Mouse (Mus musculus): ENCODE measurements around the gene Krtap8-1.

The Krtap8-1 gene

GRCm38 (mm10) chr16:89487852-89488251 is at the start of gene Krtap8-1:
Gene Krtap8-1 (minus strand): TSS chr16:89487952.
- no peak for TF ChIP-seq GATA4 (IDR thresholded peaks at IDR 0.05; ENCODE audit: insufficient replicate concordance, low read length)

- no peak for TF ChIP-seq GATA4 (IDR thresholded peaks at IDR 0.05; ENCODE audit: insufficient replicate concordance, low read length)
These were observed 49.6 kb upstream of the Krtap8-1 start for GRCm38 (mm10) chr16:89537349-89537748.

DNA sequence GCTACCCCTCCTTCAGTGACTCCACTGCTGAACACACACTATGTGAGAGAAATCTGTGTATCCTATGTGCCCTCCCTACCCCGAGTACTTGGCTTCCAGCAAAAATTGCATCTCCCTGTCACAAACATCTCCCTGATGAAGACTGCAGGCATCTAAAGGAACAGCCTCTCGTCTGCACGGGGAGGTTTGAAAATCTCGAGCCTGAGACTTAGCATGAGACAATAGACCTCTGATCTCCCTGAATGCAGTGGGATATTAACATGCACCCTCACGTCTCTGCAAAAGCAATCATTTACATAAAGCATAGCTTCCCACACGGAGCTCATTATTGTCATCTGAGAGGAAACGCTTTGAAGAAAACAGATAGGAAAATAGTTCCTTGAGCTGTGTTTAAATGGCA is 42.8 kb upstream of the Krtap8-1 start:
- no peak for TF ChIP-seq GATA4 (IDR thresholded peaks at IDR 0.05; ENCODE audit: insufficient replicate concordance, low read length)

GRCm38 (mm10) chr16:89529846-89530245 is 42.1 kb upstream of the Krtap8-1 start:
- TF ChIP-seq GATA4 (IDR thresholded peaks at IDR 0.05; ENCODE audit: insufficient replicate concordance, low read length), result no peak

- TF ChIP-seq GATA4 (IDR thresholded peaks at IDR 0.05; ENCODE audit: insufficient replicate concordance, low read length), result no peak
These were observed 40.6 kb upstream of the Krtap8-1 start for GRCm38 (mm10) chr16:89528380-89528779.

DNA sequence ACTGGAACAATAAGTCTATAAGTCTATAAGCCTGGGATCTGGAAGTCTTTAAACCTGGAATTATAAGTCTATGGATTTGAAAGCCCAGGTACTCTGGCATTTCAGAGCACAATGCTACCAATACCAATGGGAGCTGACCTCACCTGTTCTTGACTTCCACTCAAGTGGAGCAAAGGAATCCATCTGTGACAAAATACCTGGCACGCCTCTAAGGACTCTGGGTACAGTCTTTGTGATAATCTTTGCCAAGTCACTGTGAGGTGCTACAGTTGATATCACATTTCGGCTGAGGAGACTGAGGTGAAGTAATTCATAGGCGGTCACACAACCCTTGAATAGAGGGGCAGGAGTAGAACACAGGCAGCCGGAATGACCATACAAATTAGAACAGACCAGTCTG is 33.2 kb upstream of the Krtap8-1 start:
- TF ChIP-seq GATA4 (IDR thresholded peaks at IDR 0.05; ENCODE audit: insufficient replicate concordance, low read length), result no peak

- no peak for TF ChIP-seq GATA4 (IDR thresholded peaks at IDR 0.05; ENCODE audit: insufficient replicate concordance, low read length)
These were observed 32.8 kb upstream of the Krtap8-1 start for GRCm38 (mm10) chr16:89520555-89520954.

GRCm38 (mm10) chr16:89520091-89520490 is 32.3 kb upstream of the Krtap8-1 start:
- TF ChIP-seq GATA4 (IDR thresholded peaks at IDR 0.05; ENCODE audit: insufficient replicate concordance, low read length), result no peak

- no peak for TF ChIP-seq GATA4 (IDR thresholded peaks at IDR 0.05; ENCODE audit: insufficient replicate concordance, low read length)
These were observed 29.9 kb upstream of the Krtap8-1 start for GRCm38 (mm10) chr16:89517635-89518034.

GRCm38 (mm10) chr16:89513431-89513830 is 25.7 kb upstream of the Krtap8-1 start:
- no peak for TF ChIP-seq GATA4 (IDR thresholded peaks at IDR 0.05; ENCODE audit: insufficient replicate concordance, low read length)

DNA sequence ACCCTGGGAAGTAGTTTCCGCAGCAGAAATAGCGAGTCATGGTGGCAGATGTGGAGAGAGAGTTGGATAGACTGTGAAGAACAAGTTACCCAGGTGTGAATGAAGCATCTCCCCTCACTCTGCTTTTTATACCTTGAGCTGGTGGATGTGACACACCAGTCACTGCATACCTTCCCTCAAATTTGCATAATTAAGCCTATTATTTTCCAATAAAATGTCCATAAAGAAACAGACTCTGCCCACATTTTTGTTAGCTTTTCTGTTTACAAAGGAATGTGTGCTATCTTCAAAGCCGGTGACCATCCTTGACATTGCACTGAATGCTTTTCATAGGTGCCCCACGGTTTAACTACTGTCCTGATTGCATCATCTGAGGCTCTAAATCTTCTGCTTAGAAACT is 20.5 kb upstream of the Krtap8-1 start, which contains the start of gene Krtap7-1:
Krtap7-1 (minus strand) TSS at position 101 of the 400 bp plus-strand sequence.
- no peak for TF ChIP-seq GATA4 (IDR thresholded peaks at IDR 0.05; ENCODE audit: insufficient replicate concordance, low read length)

- no peak for TF ChIP-seq GATA4 (IDR thresholded peaks at IDR 0.05; ENCODE audit: insufficient replicate concordance, low read length)
These were observed 15.8 kb upstream of the Krtap8-1 start for GRCm38 (mm10) chr16:89503571-89503970.

GRCm38 (mm10) chr16:89501870-89502269 is 14.1 kb upstream of the Krtap8-1 start:
- no peak for TF ChIP-seq GATA4 (IDR thresholded peaks at IDR 0.05; ENCODE audit: insufficient replicate concordance, low read length)

GRCm38 (mm10) chr16:89497002-89497401 is 9.2 kb upstream of the Krtap8-1 start:
- TF ChIP-seq GATA4 (IDR thresholded peaks at IDR 0.05; ENCODE audit: insufficient replicate concordance, low read length), result no peak

DNA sequence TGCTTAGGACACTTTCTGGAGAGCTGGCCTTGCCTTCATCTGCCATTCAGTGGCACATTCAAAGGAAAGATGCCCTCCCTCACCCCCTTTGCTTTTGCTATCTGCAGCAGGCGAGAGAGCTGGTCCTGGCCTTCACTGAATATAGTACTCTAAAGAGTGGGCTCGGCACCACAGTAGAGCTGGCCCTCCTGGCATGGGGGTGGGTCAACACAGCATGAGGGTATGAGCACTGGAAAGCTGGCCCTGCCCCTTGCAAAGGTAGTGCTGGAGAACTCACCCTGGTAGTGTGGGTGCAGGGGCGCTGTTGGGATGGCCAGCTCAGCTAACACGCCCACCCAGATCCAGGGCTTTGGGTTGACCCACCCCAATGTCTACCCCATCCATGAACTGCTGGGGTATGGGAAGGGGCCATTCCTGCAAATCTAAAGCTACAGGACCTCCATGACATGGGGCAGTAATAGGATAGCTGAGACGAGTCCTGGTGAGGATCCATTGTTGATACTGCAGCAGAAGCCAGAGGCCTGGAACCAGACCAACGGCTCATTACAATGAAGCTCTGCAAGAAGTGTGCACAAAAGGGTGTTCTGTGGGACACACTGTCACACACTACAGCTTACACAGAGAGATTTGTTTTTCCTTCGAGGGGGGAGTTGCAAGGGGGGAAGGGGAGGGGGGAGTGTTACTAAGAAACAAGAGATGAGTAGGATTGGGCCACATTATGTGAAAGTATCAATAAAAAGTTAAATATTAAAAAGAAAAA is 7.8 kb upstream of the Krtap8-1 start:
- TF ChIP-seq GATA4 (IDR thresholded peaks at IDR 0.05; ENCODE audit: insufficient replicate concordance, low read length), result no peak

- TF ChIP-seq GATA4 (IDR thresholded peaks at IDR 0.05; ENCODE audit: insufficient replicate concordance, low read length), result no peak
These were observed 10.0 kb downstream of the Krtap8-1 start for GRCm38 (mm10) chr16:89477679-89478314.

Measured in liver, adult (tissue).